Mouse (Mus musculus): Measurements from ENCODE around the gene Hapln1. TPM values are rescaled to one million over a fixed set of nuclear protein-coding genes. Genes with fewer than 3 reads are reported as not detected.

The Hapln1 gene
- polyA plus RNA-seq, 1 experiment from 2014 or later: 0.27 TPM

- Histone ChIP-seq H3K36me3 (no peaks in the 10 kb centered on the region), H3K9ac (no peak overlapping the region), H3K4me3 (replicated peaks) (no peak overlapping the region), H3K27me3 (no peaks in the 10 kb centered on the region), H3K4me2 (no peak overlapping the region), H3K4me1 (replicated peaks) (no peaks in the 10 kb centered on the region), H3K27ac (no peak overlapping the region), H3K9me3 (replicated peaks) (no peaks in the 10 kb centered on the region)
- ATAC-seq (ENCODE audit: low read depth) (no peak), DNase-seq (no peak)
- 42% methylated on average over 7 of the region's 7 CpGs for WGBS (ENCODE audit: insufficient replicate concordance)
These were observed 60.9 kb downstream of the Hapln1 start for GRCm38 (mm10) chr13:89600466-89600865.

- DNase-seq: no peak
- 70% methylated on average over 3 of the region's 3 CpGs for WGBS (ENCODE audit: insufficient replicate concordance)
- no peaks in the 10 kb centered on the region for H3K27me3 ChIP-seq
These were observed 63.7 kb downstream of the Hapln1 start for GRCm38 (mm10) chr13:89603336-89603735.

GRCm38 (mm10) chr13:89607399-89607798, 67.8 kb downstream of the Hapln1 start:
- Histone ChIP-seq H3K36me3 (no peaks in the 10 kb centered on the region), H3K4me2 (no peak overlapping the region), H3K9me3 (replicated peaks) (no peaks in the 10 kb centered on the region), H3K27ac (no peak overlapping the region), H3K9ac (no peak overlapping the region), H3K4me3 (replicated peaks) (no peak overlapping the region), H3K27me3 (no peaks in the 10 kb centered on the region), H3K4me1 (replicated peaks) (no peaks in the 10 kb centered on the region)
- WGBS (ENCODE audit: insufficient replicate concordance): 70% methylated on average over 3 of the region's 3 CpGs
- DNase-seq: no peak
- no peak for ATAC-seq (ENCODE audit: low read depth)

More at GRCm38 (mm10) chr13:89603336-89603735, 63.7 kb downstream of the Hapln1 start:
- no peak overlapping the region for H3K27ac ChIP-seq
- no peaks in the 10 kb centered on the region for H3K36me3 ChIP-seq
- no peak for ATAC-seq (ENCODE audit: low read depth)
- no peak overlapping the region for H3K9ac ChIP-seq
- H3K9me3 ChIP-seq (replicated peaks): no peaks in the 10 kb centered on the region
- H3K4me2 ChIP-seq: no peak overlapping the region
- H3K4me3 ChIP-seq (replicated peaks): no peak overlapping the region
- H3K4me1 ChIP-seq (replicated peaks): no peaks in the 10 kb centered on the region

GRCm38 (mm10) chr13:89619064-89619463, 79.5 kb downstream of the Hapln1 start:
- no peak for ATAC-seq (ENCODE audit: low read depth)
- 61% methylated on average over 3 of the region's 3 CpGs for WGBS (ENCODE audit: insufficient replicate concordance)
- no peak overlapping the region for H3K9ac ChIP-seq

GRCm38 (mm10) chr13:89634137-89634683, 94.6 kb downstream of the Hapln1 start:
- ATAC-seq (ENCODE audit: low read depth) (no peak), DNase-seq (no peak)
- H3K27me3 ChIP-seq: no peaks in the 10 kb centered on the region
- H3K4me3 ChIP-seq (replicated peaks): no peak overlapping the region
- no peak overlapping the region for H3K9ac ChIP-seq
- no peaks in the 10 kb centered on the region for H3K9me3 ChIP-seq (replicated peaks)
- no peak overlapping the region for H3K27ac ChIP-seq
- H3K4me1 ChIP-seq (replicated peaks): no peaks in the 10 kb centered on the region
- H3K36me3 ChIP-seq: no peaks in the 10 kb centered on the region
- 26% methylated on average over 4 of the region's 4 CpGs for WGBS (ENCODE audit: insufficient replicate concordance)
- H3K4me2 ChIP-seq: no peak overlapping the region

More at GRCm38 (mm10) chr13:89619064-89619463, 79.5 kb downstream of the Hapln1 start:
- no peaks in the 10 kb centered on the region for H3K9me3 ChIP-seq (replicated peaks)
- no peak overlapping the region for H3K27ac ChIP-seq
- H3K4me3 ChIP-seq (replicated peaks): no peak overlapping the region
- H3K4me1 ChIP-seq (replicated peaks): no peaks in the 10 kb centered on the region
- H3K4me2 ChIP-seq: no peak overlapping the region
- DNase-seq: no peak
- H3K27me3 ChIP-seq: no peaks in the 10 kb centered on the region
- H3K36me3 ChIP-seq: no peaks in the 10 kb centered on the region

- DNase-seq (no peak), ATAC-seq (ENCODE audit: low read depth) (no peak)
- H3K4me2 ChIP-seq: no peak overlapping the region
- H3K9ac ChIP-seq: no peak overlapping the region
- H3K36me3 ChIP-seq: no peaks in the 10 kb centered on the region
- no peaks in the 10 kb centered on the region for H3K4me1 ChIP-seq (replicated peaks)
- H3K4me3 ChIP-seq (replicated peaks): no peak overlapping the region
- H3K27ac ChIP-seq: no peak overlapping the region
- H3K27me3 ChIP-seq: no peaks in the 10 kb centered on the region
- WGBS (ENCODE audit: insufficient replicate concordance): 51% methylated on average over 3 of the region's 3 CpGs
- H3K9me3 ChIP-seq (replicated peaks): no peaks in the 10 kb centered on the region
These were observed 97.4 kb downstream of the Hapln1 start for GRCm38 (mm10) chr13:89637012-89637411.

- Histone ChIP-seq H3K4me3 (replicated peaks) (no peak overlapping the region), H3K9me3 (replicated peaks) (no peaks in the 10 kb centered on the region), H3K9ac (no peak overlapping the region), H3K27me3 (no peaks in the 10 kb centered on the region), H3K36me3 (no peaks in the 10 kb centered on the region), H3K27ac (no peak overlapping the region), H3K4me1 (replicated peaks) (no peaks in the 10 kb centered on the region), H3K4me2 (no peak overlapping the region)
- 72% methylated on average over 2 of the region's 2 CpGs for WGBS (ENCODE audit: insufficient replicate concordance)
- ATAC-seq (ENCODE audit: low read depth) (no peak), DNase-seq (no peak)
These were observed 106.0 kb downstream of the Hapln1 start for GRCm38 (mm10) chr13:89645589-89645988.

- Histone ChIP-seq H3K27me3 (no peaks in the 10 kb centered on the region), H3K4me2 (no peak overlapping the region), H3K4me3 (replicated peaks) (no peak overlapping the region), H3K9ac (no peak overlapping the region), H3K27ac (no peak overlapping the region), H3K36me3 (no peaks in the 10 kb centered on the region), H3K9me3 (replicated peaks) (no peaks in the 10 kb centered on the region), H3K4me1 (replicated peaks) (no peaks in the 10 kb centered on the region)
- ATAC-seq (ENCODE audit: low read depth): no peak
- 21% methylated on average over 1 of the region's 1 CpGs for WGBS (ENCODE audit: insufficient replicate concordance)
- no peak for DNase-seq
These were observed 113.2 kb downstream of the Hapln1 start for GRCm38 (mm10) chr13:89652773-89653172.

GRCm38 (mm10) chr13:89653279-89653678, 113.7 kb downstream of the Hapln1 start:
- Histone ChIP-seq H3K4me1 (replicated peaks) (no peaks in the 10 kb centered on the region), H3K4me3 (replicated peaks) (no peak overlapping the region), H3K9ac (no peak overlapping the region), H3K9me3 (replicated peaks) (no peaks in the 10 kb centered on the region), H3K27ac (no peak overlapping the region), H3K27me3 (no peaks in the 10 kb centered on the region), H3K4me2 (no peak overlapping the region), H3K36me3 (no peaks in the 10 kb centered on the region)
- 45% methylated on average over 2 of the region's 2 CpGs for WGBS (ENCODE audit: insufficient replicate concordance)
- ATAC-seq (ENCODE audit: low read depth): no peak
- DNase-seq: no peak

- H3K27ac ChIP-seq: no peak overlapping the region
- H3K4me2 ChIP-seq: no peak overlapping the region
- no peaks in the 10 kb centered on the region for H3K4me1 ChIP-seq (replicated peaks)
- H3K27me3 ChIP-seq: no peaks in the 10 kb centered on the region
- H3K9me3 ChIP-seq (replicated peaks): no peaks in the 10 kb centered on the region
- DNase-seq: no peak
- WGBS (ENCODE audit: insufficient replicate concordance): 83% methylated on average over 11 of the region's 11 CpGs
- no peak overlapping the region for H3K4me3 ChIP-seq (replicated peaks)
- H3K9ac ChIP-seq: no peak overlapping the region
- no peaks in the 10 kb centered on the region for H3K36me3 ChIP-seq
- no peak for ATAC-seq (ENCODE audit: low read depth)
These were observed 117.5 kb downstream of the Hapln1 start for GRCm38 (mm10) chr13:89657046-89657445.

Measured in liver, embryonic 13.5 days (tissue).